Mouse (Mus musculus): ENCODE results near the gene Gstk1.

DNA sequence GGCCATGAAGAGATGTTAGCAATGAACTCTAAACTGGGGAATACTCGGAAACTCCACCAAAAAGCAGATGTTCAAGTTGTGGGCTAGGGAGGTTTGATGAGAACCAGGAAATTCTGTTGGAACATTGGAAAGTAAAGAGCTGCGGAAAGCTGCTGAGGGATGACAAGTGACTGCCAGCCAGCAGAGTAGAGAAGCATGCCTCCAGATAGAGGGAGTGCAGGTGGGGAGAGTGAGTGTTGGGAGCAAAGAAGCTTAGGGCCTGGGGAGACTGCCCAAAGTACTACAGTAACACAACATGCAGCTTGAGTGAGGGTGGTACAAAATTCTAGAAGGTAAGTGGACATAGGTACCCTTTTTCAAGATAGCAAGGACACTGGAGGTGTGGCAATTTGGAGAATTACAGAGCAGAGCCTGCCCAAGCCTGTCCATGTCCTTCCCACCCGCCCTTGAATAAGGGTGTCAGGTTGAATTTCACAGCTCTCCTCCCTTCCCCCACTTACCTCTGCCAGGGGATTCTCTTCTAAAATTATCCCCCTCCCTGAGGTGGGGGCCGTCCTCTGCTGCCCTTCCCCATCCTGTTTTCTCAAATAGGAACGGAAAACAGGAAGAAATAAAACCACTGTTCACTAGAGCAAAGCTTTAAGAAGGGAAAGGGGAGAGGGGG, 37.3 kb downstream of the Gstk1 start:
- no peak for TF ChIP-seq POLR2A (IDR thresholded peaks at IDR 0.05; ENCODE audit: insufficient read depth, low read depth, low read length)
- TF ChIP-seq CTCF (IDR thresholded peaks at IDR 0.05), result no peak

Measured in heart, adult 2 months (tissue).